Mouse (Mus musculus) right cerebral cortex, postnatal 36 days (tissue): ENCODE results near the gene Nepro.

Experiments used
- DNase-seq, 2 experiments: peaks; one replicate each; pipeline ENCODE4 v3.0.0; 2022; ENCODE audit warnings: low spot score in 2 of 2, mixed read lengths in 1 of 2

The Nepro gene

GRCm38 (mm10) chr16:44703458-44703857, 20.6 kb upstream of the Nepro start:
- DNase-seq: no peak

- DNase-seq: no peak
Observed at GRCm38 (mm10) chr16:44716305-44717140, 7.6 kb upstream of the Nepro start.

- no peak for DNase-seq
Observed at GRCm38 (mm10) chr16:44717141-44717634, 6.9 kb upstream of the Nepro start.

GRCm38 (mm10) chr16:44717838-44718237, 6.3 kb upstream of the Nepro start:
- DNase-seq: no peak

GRCm38 (mm10) chr16:44719349-44719748, 4.8 kb upstream of the Nepro start:
- no peak for DNase-seq

- no peak for DNase-seq
Observed at GRCm38 (mm10) chr16:44720518-44720917, 3.6 kb upstream of the Nepro start.

GRCm38 (mm10) chr16:44722666-44723065, 1.4 kb upstream of the Nepro start:
- DNase-seq: no peak

- peak in 1 of 2 experiments; percentile 28 for DNase-seq
Observed at GRCm38 (mm10) chr16:44724847-44725246, 746 bp downstream of the Nepro start.

GRCm38 (mm10) chr16:44725286-44726223, 1.5 kb downstream of the Nepro start:
- DNase-seq: peak; percentile 72 to 79

GRCm38 (mm10) chr16:44727525-44727924, 3.4 kb downstream of the Nepro start:
- DNase-seq: no peak

GRCm38 (mm10) chr16:44734059-44734458, 10.0 kb downstream of the Nepro start:
- DNase-seq: no peak

- DNase-seq: no peak
Observed at GRCm38 (mm10) chr16:44735676-44736075, 11.6 kb downstream of the Nepro start.

- DNase-seq: no peak
Observed at GRCm38 (mm10) chr16:44736118-44736517, 12.0 kb downstream of the Nepro start.

- DNase-seq: no peak
Observed at GRCm38 (mm10) chr16:44742753-44743152, 18.7 kb downstream of the Nepro start.

GRCm38 (mm10) chr16:44745471-44745865, 21.4 kb downstream of the Nepro start:
- no peak for DNase-seq

GRCm38 (mm10) chr16:44745866-44746562, 21.9 kb downstream of the Nepro start, which contains the start of gene Gtpbp8:
Gtpbp8 (minus strand) TSS chr16:44746363.
- peak; percentile 85 to 88 for DNase-seq

GRCm38 (mm10) chr16:44748007-44748406, 23.9 kb downstream of the Nepro start:
- DNase-seq: no peak

GRCm38 (mm10) chr16:44757700-44758099, 33.6 kb downstream of the Nepro start:
- no peak for DNase-seq

GRCm38 (mm10) chr16:44761811-44762210, 37.7 kb downstream of the Nepro start:
- no peak for DNase-seq

- no peak for DNase-seq
Observed at GRCm38 (mm10) chr16:44765555-44766319, 41.6 kb downstream of the Nepro start, which contains the start of gene Cd200r1. Cd200r1 (plus strand) TSS chr16:44765736.
